Mouse (Mus musculus): ENCODE measurements around the gene Fbll1.

DNA sequence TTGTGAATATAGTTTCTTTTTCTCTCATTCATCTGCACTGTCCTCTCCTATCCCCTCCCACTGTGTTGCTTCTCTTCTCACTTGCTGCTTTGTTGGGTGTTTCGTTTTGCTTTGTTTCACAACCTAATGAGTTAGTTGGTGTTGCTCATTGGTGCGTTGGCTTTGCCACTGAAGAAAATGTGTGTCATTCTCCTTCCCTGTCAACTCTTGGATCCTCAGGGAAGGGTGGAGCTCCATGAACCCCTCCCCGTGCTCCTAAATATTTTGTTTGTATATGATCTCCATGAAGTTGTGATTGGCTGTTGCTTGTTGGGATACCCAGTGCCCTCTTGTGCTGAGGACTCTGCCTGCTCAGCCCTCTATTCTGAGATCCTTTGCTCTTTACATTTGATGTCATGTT, 18.3 kb downstream of the Fbll1 start:
- TF ChIP-seq CTCF (IDR thresholded peaks at IDR 0.05): no peak
- TF ChIP-seq EP300 (IDR thresholded peaks at IDR 0.05): no peak

Measured in lung, postnatal 0 days (tissue).